Mouse (Mus musculus) 3T3-L1 (cell line): Measurements from ENCODE around the gene Gm20696.
A peak's percentile ranks its signal among the peaks of the same experiment; 100 is the strongest.

ENCODE experiments used
- DNase-seq: peaks from one replicate; pipeline ENCODE4 v3.0.0-alpha.2; 2015; ENCODE audit warnings: low read depth, low spot score

Gene Gm20696

GRCm38 (mm10) chr6:99394801-99395200 is 271.8 kb downstream of the Gm20696 start:
- no peak for DNase-seq

DNA sequence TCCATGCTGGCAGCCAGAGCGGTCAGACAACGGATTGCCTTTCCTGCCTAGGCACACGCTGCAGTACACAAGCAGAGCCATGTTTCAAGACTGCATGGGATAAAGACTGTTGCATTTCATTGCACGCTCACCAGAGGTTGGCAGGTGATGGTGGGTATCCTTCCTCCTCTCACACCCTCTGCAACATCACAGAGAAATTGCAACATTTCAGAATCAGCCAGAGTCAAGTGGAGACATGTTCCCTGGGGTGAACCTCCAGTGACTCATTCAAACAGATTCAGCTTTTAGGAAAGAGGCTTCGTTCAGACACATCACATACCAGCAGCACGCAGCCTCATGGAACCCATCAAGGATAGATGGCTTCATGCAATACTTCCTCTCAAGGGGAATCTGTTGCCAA is 274.1 kb downstream of the Gm20696 start:
- peak; percentile 66 for DNase-seq

DNA sequence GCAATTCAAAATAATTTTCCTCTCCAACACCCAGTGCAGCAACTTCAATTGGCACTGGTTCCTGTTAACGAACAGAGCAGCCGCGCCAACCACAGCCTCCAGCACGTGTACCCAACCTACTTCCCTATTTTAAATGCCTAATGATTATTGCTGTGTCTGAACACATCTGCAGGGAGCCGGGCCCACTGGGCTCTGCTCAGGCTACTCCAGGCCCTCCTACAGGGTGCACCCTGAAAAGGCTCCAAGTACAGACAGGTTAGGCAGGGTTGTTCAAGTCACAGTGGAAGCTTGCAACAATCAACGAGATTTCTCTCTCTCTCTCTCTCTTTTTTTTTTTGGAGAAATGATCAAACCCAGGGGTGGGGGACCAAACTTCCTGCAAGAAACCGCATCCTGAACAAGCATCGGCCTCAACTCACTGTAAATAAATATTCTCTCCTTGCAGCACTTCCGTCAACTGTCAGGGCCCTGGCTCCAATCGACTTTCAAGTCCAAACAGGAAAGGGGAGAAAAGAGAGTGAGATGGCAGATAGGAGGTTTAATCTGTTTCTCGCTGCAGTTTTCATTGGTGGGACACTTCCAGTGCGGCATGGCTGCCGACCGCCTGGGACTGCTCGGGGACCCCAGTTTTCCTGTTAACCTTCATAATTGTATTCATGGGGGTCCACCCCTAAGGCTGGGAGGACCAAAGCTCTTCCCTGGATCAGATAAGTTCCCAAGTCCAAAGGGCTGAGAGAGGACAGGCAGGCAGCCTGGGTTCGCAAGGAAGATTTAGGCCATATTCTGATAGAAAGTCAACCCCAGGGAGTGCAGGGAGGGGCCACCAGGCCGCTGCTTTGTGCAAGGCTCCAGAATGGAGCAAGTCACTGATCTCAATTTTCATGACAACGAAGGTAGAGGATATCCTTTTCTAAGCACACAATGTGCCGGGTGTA is 277.6 kb downstream of the Gm20696 start:
- no peak for DNase-seq

DNA sequence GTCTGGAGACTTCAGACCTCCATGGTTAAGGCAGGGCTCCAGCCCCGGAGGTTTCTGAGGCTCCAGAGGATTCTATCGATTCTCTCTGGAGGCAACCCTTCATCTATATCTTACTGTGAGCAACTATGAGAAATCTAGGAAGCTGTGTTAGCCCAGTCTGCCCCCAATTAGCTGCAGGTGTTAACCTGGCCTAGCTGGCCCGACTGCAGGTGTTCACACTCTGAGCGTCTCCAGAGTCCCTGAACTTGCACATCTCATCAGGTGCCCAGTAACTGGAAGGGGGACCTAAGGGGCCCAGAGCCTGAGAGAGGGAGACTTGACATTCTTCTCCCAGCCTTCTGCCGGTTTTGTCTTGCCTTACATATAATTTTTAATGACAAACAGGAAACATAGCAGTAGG is 278.6 kb downstream of the Gm20696 start:
- DNase-seq, result no peak

DNA sequence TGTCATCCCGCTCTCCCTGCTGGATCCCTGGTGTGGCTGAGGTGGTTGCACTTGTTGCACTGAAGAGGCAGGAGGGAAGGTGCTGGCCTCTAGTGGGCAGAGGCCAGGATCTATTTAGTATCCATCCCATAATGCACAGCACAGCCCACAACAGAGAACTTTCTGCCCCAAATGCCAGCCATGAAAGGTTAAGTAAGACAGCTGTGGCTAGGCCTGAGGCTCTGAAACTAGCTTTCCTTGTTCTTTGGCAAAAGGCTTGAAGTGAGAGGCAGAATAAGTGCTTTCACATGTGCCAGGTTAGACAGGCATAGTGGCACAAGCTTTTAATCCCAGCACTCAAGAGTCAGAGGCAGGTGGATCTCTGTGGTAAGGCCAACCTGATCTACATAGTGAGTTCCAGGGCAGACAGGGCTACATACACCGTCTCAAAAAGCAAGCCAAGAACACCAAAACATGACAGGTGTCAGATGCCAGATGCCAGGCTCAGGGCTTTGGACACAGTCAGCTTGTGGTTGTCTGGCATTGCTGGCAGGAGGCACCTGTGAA is 281.5 kb downstream of the Gm20696 start:
- DNase-seq, result peak; percentile 54

DNA sequence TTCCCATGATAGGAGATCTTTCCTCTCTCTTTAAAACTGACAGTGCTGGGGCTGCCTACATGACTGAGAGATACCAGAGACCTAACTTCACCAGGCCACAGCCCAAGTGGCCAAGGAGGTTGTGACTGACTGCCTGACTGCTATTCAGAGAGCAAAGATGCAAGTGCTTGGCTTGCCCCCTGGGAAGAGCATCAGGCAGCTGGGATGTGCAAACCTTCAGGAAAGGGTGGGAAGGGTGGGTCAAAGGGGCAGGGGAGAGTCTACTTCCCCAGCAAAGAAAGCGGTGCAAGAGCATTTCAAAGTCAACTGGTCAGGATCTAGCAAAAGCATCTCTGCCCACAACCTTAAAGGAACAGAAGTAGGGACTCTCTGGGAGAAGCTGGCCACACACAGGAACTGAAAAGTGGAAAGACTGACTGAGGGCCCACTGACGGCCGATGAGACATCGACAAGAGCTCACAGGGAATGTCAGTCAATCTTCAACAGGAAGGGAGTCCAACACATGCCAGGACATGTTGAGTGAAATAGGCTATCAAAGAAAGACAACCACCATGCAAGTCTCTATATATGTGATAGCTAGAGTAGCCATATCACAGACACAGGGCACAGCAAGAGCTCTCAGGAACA is 282.6 kb downstream of the Gm20696 start:
- DNase-seq, result no peak

- no peak for DNase-seq
Measured at GRCm38 (mm10) chr6:99380146-99380545, 286.5 kb downstream of the Gm20696 start.

GRCm38 (mm10) chr6:99378997-99379710 is 287.4 kb downstream of the Gm20696 start:
- DNase-seq, result no peak

- DNase-seq, result no peak
Measured at GRCm38 (mm10) chr6:99377716-99378115, 288.9 kb downstream of the Gm20696 start.

DNA sequence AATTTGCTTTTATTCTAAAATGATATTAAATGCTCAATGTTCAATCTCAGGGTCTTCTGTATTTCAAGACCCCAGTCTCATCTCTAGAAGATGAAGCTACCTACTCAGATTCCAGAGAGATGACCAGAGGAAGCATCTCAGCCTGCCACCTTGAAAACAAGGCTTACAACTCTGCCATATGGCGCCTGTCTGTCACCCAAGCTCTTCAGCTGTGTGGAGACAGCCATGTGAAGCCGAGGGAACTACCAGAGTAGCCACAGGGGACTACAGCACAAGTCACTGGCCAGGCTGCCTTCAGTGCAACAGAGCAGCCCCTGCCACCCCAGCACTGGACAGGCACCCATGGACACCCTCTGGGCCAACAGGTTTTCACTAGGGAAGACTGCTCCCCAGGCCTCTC is 289.5 kb downstream of the Gm20696 start:
- DNase-seq, result no peak

DNA sequence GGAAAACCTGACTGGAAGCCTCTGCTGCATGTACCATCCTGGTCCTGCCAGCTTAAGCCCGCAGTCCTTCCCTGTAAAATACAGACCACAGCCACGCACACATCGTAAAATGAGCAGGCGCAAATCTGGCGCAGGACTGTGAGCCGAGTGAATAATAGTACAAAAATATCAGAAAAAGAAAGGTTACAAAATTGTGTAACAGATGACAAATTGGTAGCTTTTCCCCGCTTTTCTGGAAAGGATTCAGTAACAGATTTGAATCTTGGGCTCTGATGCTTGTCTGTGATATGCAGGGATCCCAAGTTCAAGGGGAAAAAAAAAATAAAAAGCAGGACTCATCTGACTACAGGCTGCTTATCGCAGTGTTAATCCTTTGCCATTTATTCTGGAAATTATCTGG is 289.9 kb downstream of the Gm20696 start:
- no peak for DNase-seq

- DNase-seq, result no peak
Measured at GRCm38 (mm10) chr6:99375865-99376264, 290.7 kb downstream of the Gm20696 start.

GRCm38 (mm10) chr6:99375376-99375775 is 291.2 kb downstream of the Gm20696 start:
- DNase-seq, result no peak

DNA sequence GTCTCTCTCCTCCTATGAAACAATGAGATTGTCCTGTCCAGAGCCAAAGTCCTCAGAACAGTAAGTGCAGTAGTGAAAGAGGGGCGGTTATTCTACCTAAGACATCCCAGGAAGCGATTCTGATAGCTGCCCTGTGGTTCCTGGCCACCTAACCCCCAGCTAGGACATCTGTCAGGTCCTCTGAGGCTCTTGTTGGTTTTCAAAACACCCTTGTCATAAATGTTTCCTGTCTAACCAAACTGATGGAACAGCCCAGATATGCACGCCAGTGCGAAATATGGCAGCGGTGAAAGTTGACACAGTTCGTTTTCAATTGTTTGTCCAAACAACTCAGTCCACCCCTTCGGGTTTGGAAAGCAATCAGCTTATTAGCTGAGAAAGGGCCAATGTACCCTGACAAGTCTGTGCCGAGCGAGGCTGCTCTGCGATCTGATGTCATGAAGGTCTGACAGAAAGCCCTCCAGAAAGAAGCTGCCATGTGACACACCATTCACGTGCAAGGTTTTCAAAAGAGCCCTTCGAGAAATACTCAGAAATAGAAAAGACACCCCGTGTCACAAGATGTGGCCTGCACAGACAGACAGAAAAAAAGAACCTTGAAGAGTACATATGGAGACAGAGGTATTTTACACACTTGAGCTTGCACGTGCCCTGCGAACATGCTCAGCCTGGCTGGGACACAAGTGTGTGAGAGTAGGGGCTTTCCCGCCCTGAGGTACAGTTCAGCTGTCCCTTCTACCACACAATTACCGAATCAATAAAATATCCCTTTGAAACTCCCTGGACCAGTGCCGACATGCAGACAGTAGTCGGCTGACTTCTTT is 291.9 kb downstream of the Gm20696 start:
- no peak for DNase-seq

- no peak for DNase-seq
Measured at GRCm38 (mm10) chr6:99372427-99372826, 294.2 kb downstream of the Gm20696 start.

DNA sequence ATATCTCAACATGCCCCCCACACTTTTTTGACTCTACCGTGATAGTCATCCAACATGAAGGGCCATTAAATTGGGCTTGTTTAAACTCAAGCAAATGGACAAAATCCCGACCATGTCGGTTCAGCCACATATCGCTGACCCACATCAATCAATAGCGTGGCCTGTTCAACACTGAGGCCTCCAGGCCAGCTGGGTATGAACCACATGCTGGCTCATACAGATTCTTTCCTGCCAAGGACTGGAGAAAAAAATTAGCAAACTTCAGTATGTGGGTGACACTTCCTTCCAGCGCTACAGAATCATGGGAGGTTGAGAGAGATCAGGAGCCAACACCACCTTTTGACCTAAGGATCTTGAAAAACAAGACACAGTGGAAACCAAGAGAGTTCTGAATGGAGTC is 294.6 kb downstream of the Gm20696 start:
- no peak for DNase-seq

GRCm38 (mm10) chr6:99369931-99370330 is 296.7 kb downstream of the Gm20696 start:
- no peak for DNase-seq

DNA sequence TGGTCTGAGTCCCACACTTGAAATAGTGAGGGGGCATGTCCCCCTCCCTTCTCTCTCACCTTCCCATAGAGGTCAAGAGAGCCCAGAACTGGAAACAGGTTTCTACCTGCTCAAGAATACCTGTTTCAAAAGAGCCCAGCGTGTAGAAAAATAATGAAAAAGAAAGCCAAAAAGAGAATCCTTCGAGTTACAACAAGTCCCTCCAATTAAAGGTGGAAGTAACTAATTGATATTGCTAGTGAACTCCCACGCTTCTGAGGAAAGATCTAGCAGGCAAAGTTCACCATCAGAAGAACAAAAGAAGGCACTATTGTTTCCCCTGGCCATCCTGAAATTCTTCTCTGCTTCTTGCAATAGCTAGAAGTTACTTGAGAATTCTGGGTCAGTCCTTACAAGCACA is 297.4 kb downstream of the Gm20696 start:
- no peak for DNase-seq

GRCm38 (mm10) chr6:99368118-99368753 is 298.4 kb downstream of the Gm20696 start:
- DNase-seq, result peak; percentile 7

DNA sequence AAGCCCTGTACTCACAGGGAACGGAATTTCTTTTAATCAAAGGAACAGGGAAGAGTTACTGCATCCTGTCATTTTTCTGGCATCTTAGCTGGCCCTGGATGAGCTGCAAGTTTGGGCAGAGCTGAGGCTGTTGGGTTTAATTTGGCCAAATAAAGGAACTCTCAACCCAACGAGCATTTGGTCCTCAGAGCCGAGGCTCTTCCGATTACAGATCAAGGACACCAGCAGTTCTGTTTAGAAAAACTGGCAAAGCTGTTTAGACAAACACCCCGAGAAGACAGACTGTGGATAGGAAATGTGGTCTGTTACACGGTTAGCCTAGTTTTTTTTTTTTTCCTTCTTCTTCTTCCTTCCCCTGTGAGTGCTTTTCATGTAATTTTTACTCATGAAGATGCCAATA is 302.1 kb downstream of the Gm20696 start:
- DNase-seq, result no peak

DNA sequence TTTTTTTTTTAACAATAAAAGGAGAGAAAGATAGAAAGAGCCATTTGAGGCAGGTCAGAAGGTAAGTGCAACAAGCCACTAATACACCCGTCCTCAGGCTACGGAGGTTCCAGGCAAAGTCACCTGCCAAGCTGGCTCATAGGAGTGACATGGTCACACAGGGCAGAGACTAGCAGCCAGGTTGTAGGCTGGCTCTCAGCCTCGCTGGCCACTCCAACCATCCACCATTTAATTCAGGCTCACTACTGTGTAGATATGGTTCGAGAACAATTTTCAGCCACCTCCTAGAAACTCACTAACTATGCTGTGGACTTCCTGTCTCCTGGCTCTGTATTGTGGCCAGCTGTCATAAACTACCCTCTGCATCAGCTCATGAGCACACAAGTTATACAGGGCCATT is 306.0 kb downstream of the Gm20696 start:
- no peak for DNase-seq
